ENCODE assay signal across 21 mouse cellular contexts in genomic region chrX:41969341-41969740, GRCm38 (mm10). TPM values are rescaled to one million over a fixed set of nuclear protein-coding genes. Genes with fewer than 3 reads are reported as not detected.
A peak's percentile ranks its signal among the peaks of the same experiment; 100 is the strongest.
DNase-seq lines count a peak whose midpoint lies in the region; ATAC-seq and TF ChIP-seq lines count a peak whose summit lies in the region.
"Had no signal": no experiment of that assay in that cellular context is flagged by ENCODE, and none has a peak within 500 bp of the region (broad histone marks: within the 10 kb centered on the region; RNA-seq: fewer than 3 reads in every experiment).

No protein-coding gene starts in this region.

- no peak overlapping the region for H3K4me2 ChIP-seq in forebrain, postnatal 0 days (ENCODE audit: low read depth)
- H3K4me2 ChIP-seq: embryonic facial prominence, embryonic 12.5 days; heart, embryonic 11.5 days; hindbrain, embryonic 14.5 days; intestine, embryonic 15.5 days; liver, embryonic 11.5 days; midbrain, embryonic 11.5 days; neural tube, embryonic 13.5 days had no signal

- H3K36me3 ChIP-seq in forebrain, postnatal 0 days (ENCODE audit: insufficient read depth) = no peaks in the 10 kb centered on the region
- H3K36me3 ChIP-seq: embryonic facial prominence, embryonic 12.5 days; intestine, embryonic 15.5 days; neural tube, embryonic 13.5 days had no signal

- no peak overlapping the region for H3K4me3 ChIP-seq in forebrain, postnatal 0 days (ENCODE audit: low read depth, low read length)
- H3K4me3 ChIP-seq: embryonic facial prominence, embryonic 12.5 days; intestine, embryonic 15.5 days; neural tube, embryonic 13.5 days had no signal

- TF ChIP-seq CTCF in forebrain, postnatal 0 days (IDR thresholded peaks at IDR 0.05; ENCODE audit: low read depth) = no peak

- no peaks in the 10 kb centered on the region for H3K27me3 ChIP-seq in forebrain, postnatal 0 days (ENCODE audit: insufficient read depth, low read length)
- H3K27me3 ChIP-seq: CH12.LX; embryonic facial prominence, embryonic 12.5 days; intestine, embryonic 15.5 days; neural tube, embryonic 13.5 days had no signal

- DNase-seq in kidney, postnatal 14 days = peak; percentile 10
- DNase-seq in kidney, postnatal 4 days = no peak
- DNase-seq in CD4-positive helper T cell, adult 2 months (ENCODE audit: low read depth, low spot score) = peak; percentile 6
- DNase-seq in adipocyte (ENCODE audit: low spot score) = peak; percentile 18
- peak; percentile 3 for DNase-seq in large intestine, adult 2 months (ENCODE audit: low read depth, low spot score)
- DNase-seq in forebrain, postnatal 0 days = no peak
- no peak for DNase-seq in heart, postnatal 4 days
- DNase-seq: cerebellum, adult 18-20 months; cerebellum, postnatal 36 days; gastrocnemius, postnatal 25 days; heart, postnatal 14 days; layer of hippocampus, postnatal 36 days; right cerebral cortex, postnatal 25 days had no signal

- H3K9ac ChIP-seq in forebrain, postnatal 0 days = no peak overlapping the region
- H3K9ac ChIP-seq: embryonic facial prominence, embryonic 12.5 days; hindbrain, embryonic 14.5 days; intestine, embryonic 15.5 days; neural tube, embryonic 13.5 days had no signal

- no peaks in the 10 kb centered on the region for H3K9me3 ChIP-seq in forebrain, postnatal 0 days (ENCODE audit: low read length)
- H3K9me3 ChIP-seq: embryonic facial prominence, embryonic 12.5 days; intestine, embryonic 15.5 days; neural tube, embryonic 13.5 days had no signal

- WGBS in large intestine, adult 2 months = 39% methylated on average over 4 of the region's 4 CpGs
- WGBS in forebrain, postnatal 0 days = 91% methylated on average over 4 of the region's 4 CpGs

- no peaks in the 10 kb centered on the region for H3K4me1 ChIP-seq in forebrain, postnatal 0 days (ENCODE audit: insufficient read depth)
- H3K4me1 ChIP-seq: embryonic facial prominence, embryonic 12.5 days; intestine, embryonic 15.5 days; neural tube, embryonic 13.5 days had no signal

- ATAC-seq in forebrain, postnatal 0 days = no peak
- ATAC-seq: intestine, embryonic 15.5 days had no signal

- H3K27ac ChIP-seq in forebrain, postnatal 0 days (ENCODE audit: low read depth, low read length) = no peak overlapping the region
- H3K27ac ChIP-seq: embryonic facial prominence, embryonic 12.5 days; hindbrain, embryonic 14.5 days; intestine, embryonic 15.5 days; neural tube, embryonic 13.5 days had no signal

RNA-seq across cellular contexts. Expression of gene Thoc2, which starts 48.9 kb away (rescaled TPM):
- 3.8 and 6.4 TPM in 2 replicates for polyA plus RNA-seq in large intestine, adult 2 months (2012; rRNA removed)
- 41.2 and 52.4 TPM in 2 replicates for total RNA-seq in forebrain, postnatal 0 days (2014; rRNA removed)
- 45.8 and 66.6 TPM in 2 replicates for polyA plus RNA-seq in forebrain, postnatal 0 days (2015; fragmentation: Nextera tagmentation; extraction: Ambion mirVana)
- total RNA-seq in heart, postnatal 4 days (2021) = 10 to 100 TPM; 34.8 to 47.3 TPM

Comparison
In these comparisons a context has a peak if more than half of its experiments do, and no peak if none do; other contexts are left out.
1. DNase-seq: peak in kidney, postnatal 14 days (single experiment), CD4-positive helper T cell, adult 2 months (single experiment), adipocyte (single experiment) and large intestine, adult 2 months (single experiment); none in kidney, postnatal 4 days (0 of 2), forebrain, postnatal 0 days (single experiment) and heart, postnatal 4 days (single experiment).